14 mouse cellular contexts compared by ENCODE assay signal in genomic region chr4:120665144-120665700, GRCm38 (mm10). TPM values are rescaled to one million over a fixed set of nuclear protein-coding genes. Genes with fewer than 3 reads are reported as not detected.
DNase-seq lines count a peak whose midpoint lies in the region; ATAC-seq and TF ChIP-seq lines count a peak whose summit lies in the region.
"Had no signal": no experiment of that assay in that cellular context is flagged by ENCODE, and none has a peak within 500 bp of the region (broad histone marks: within the 10 kb centered on the region; RNA-seq: fewer than 3 reads in every experiment).

No protein-coding gene starts in this region.

- ATAC-seq in heart, embryonic 11.5 days (replicated peaks; ENCODE audit: insufficient number of reproducible peaks, low FRiP score, low TSS enrichment) = peak; percentile 47
- peak; percentile 74 for ATAC-seq in liver, embryonic 13.5 days (ENCODE audit: low read depth)
- ATAC-seq: Patski had no signal

- no peak for TF ChIP-seq RAD21 in CH12.LX (IDR thresholded peaks at IDR 0.05; ENCODE audit: low read depth, low read length)

- peaks cover 19% of the 10 kb centered on the region for H3K4me1 ChIP-seq in heart, embryonic 11.5 days (ENCODE audit: control insufficient read depth, insufficient read depth, low read length)
- peaks cover 7 to 33% of the 10 kb centered on the region in 2 experiments for H3K4me1 ChIP-seq in CH12.LX (ENCODE audit: control insufficient read depth in 1 of 2, insufficient read depth in 2 of 2)
- peaks cover 72% of the 10 kb centered on the region for H3K4me1 ChIP-seq in liver, embryonic 13.5 days (replicated peaks)

- TF ChIP-seq CTCF in CH12.LX (conservative IDR thresholded peaks at IDR 0.05 in 1 of 2, IDR thresholded peaks at IDR 0.05 in 1 of 2; ENCODE audit: low read depth in 2 of 2, low read length in 2 of 2) = no peak

- intact Hi-C loops in gastrocnemius, postnatal 36 days (cut with DNase I) = no loop called here

- DNase-seq in heart, adult 18-20 months = no peak
- DNase-seq in CH12.LX (ENCODE audit: extremely low read depth) (peak; percentile 49), R1 (ENCODE audit: low read depth, low spot score) (peak; percentile 89)
- peak; percentile 88 for DNase-seq in liver, embryonic 13.5 days
- DNase-seq in lung, postnatal 36 days = no peak
- DNase-seq in kidney, postnatal 36 days = no peak
- no peak for DNase-seq in gastrocnemius, postnatal 36 days
- DNase-seq: B cell, adult 2 months; layer of hippocampus, adult 9-11 months had no signal

- no peaks in the 10 kb centered on the region for H3K79me2 ChIP-seq in CH12.LX (replicated peaks; ENCODE audit: control insufficient read depth, extremely low read depth, insufficient read depth, poor library complexity, severe bottlenecking)

- 10% methylated on average over 4 of the region's 4 CpGs for WGBS in heart, embryonic 11.5 days (ENCODE audit: insufficient replicate concordance)
- WGBS in liver, embryonic 13.5 days (ENCODE audit: insufficient replicate concordance) = 4% methylated on average over 4 of the region's 4 CpGs

- H3K27me3 ChIP-seq in heart, embryonic 11.5 days (ENCODE audit: control insufficient read depth, insufficient read depth, low read length) = no peaks in the 10 kb centered on the region
- peaks cover 8% of the 10 kb centered on the region for H3K27me3 ChIP-seq in CH12.LX (replicated peaks)
- H3K27me3 ChIP-seq in liver, embryonic 13.5 days = no peaks in the 10 kb centered on the region

- H3K9me3 ChIP-seq in heart, embryonic 11.5 days (replicated peaks; ENCODE audit: control insufficient read depth, low read length) = no peaks in the 10 kb centered on the region
- peaks cover 4% of the 10 kb centered on the region for H3K9me3 ChIP-seq in CH12.LX (replicated peaks; ENCODE audit: low read length)
- no peaks in the 10 kb centered on the region for H3K9me3 ChIP-seq in liver, embryonic 13.5 days (replicated peaks)
- H3K9me3 ChIP-seq: kidney, embryonic 15.5 days; lung, embryonic 15.5 days; midbrain, embryonic 12.5 days had no signal

- TF ChIP-seq POLR2A in CH12.LX (IDR thresholded peaks at IDR 0.05; ENCODE audit: low read depth, low read length) = no peak

- in situ Hi-C loops in CH12.LX (cut with MboI; ENCODE audit: low pct_ligation_motif_present, low pct_unique_long_range_greater_than_20kb, low sequenced_read_pairs) = no loop called here

- H3K36me3 ChIP-seq in heart, embryonic 11.5 days (ENCODE audit: control insufficient read depth, insufficient read depth, low read length) = no peaks in the 10 kb centered on the region
- no peaks in the 10 kb centered on the region for H3K36me3 ChIP-seq in CH12.LX (replicated peaks in 1 of 2; ENCODE audit: control insufficient read depth in 1 of 2, insufficient read depth in 1 of 2, low read length in 1 of 2)
- H3K36me3 ChIP-seq in liver, embryonic 13.5 days = peaks cover 8% of the 10 kb centered on the region; the same call in 1 of the 2 replicates
- H3K36me3 ChIP-seq: kidney, embryonic 15.5 days; lung, embryonic 15.5 days; midbrain, embryonic 12.5 days had no signal

- dilution Hi-C loops in CH12.LX (cut with MboI; ENCODE audit: extremely low pct_ligation_motif_present, extremely low pct_unique_long_range_greater_than_20kb, low sequenced_read_pairs) = no loop called here

- H3K27ac ChIP-seq in heart, embryonic 11.5 days (ENCODE audit: low read depth, low read length) = peak overlapping the region; percentile 91
- no peak overlapping the region for H3K27ac ChIP-seq in CH12.LX (ENCODE audit: insufficient read depth, low read depth)
- peak overlapping the region; percentile 94 for H3K27ac ChIP-seq in liver, embryonic 13.5 days
- H3K27ac ChIP-seq: lung, embryonic 15.5 days; midbrain, embryonic 12.5 days had no signal

- no peak for TF ChIP-seq EP300 in CH12.LX (IDR thresholded peaks at IDR 0.05; ENCODE audit: low read length)

- peak overlapping the region; percentile 98 for H3K4me2 ChIP-seq in heart, embryonic 11.5 days
- H3K4me2 ChIP-seq in CH12.LX (ENCODE audit: insufficient read depth, low read depth, poor library complexity, severe bottlenecking) = no peak overlapping the region
- peak overlapping the region; percentile 91 for H3K4me2 ChIP-seq in liver, embryonic 13.5 days
- H3K4me2 ChIP-seq: midbrain, embryonic 12.5 days had no signal

- H3K4me3 ChIP-seq in heart, embryonic 11.5 days (ENCODE audit: low read depth, low read length) = no peak overlapping the region
- no peak overlapping the region for H3K4me3 ChIP-seq in CH12.LX (replicated peaks in 1 of 3; ENCODE audit: low read depth in 2 of 3, low read length in 2 of 3, poor library complexity in 1 of 3)
- peak overlapping the region; percentile 94 for H3K4me3 ChIP-seq in liver, embryonic 13.5 days (replicated peaks)
- H3K4me3 ChIP-seq: kidney, embryonic 15.5 days; lung, embryonic 15.5 days; midbrain, embryonic 12.5 days had no signal

- peak overlapping the region; percentile 62; the same call in 1 of the 2 replicates for H3K9ac ChIP-seq in heart, embryonic 11.5 days (ENCODE audit: low read depth, low read length)
- H3K9ac ChIP-seq in CH12.LX (ENCODE audit: insufficient read depth, low read depth) = no peak overlapping the region
- peak overlapping the region; percentile 69 for H3K9ac ChIP-seq in liver, embryonic 13.5 days
- H3K9ac ChIP-seq: kidney, embryonic 15.5 days; lung, embryonic 15.5 days; midbrain, embryonic 12.5 days had no signal

TF ChIP-seq in CH12.LX, 34 proteins besides CTCF, POLR2A, EP300 and RAD21:
- TF ChIP-seq CHD2 (IDR thresholded peaks at IDR 0.05; ENCODE audit: low read length) (no peak), ELF1 (IDR thresholded peaks at IDR 0.05; ENCODE audit: low read depth, low read length) (0 out of 2 replicates have a peak, but pooled peaks have one; percentile 23)

RNA-seq across cellular contexts. Expression of gene Cited4, which starts 1.1 kb away (rescaled TPM):
- polyA plus RNA-seq in heart, embryonic 11.5 days (2014; fragmentation: Nextera tagmentation; extraction: Ambion mirVana) = 37.5 and 44.9 TPM in 2 replicates
- 10 to 100 TPM; 35.6 to 51.5 TPM for total RNA-seq in heart, adult 18-20 months (2021)
- total RNA-seq in CH12.LX (2012; rRNA removed) = 0.08 and 0.25 TPM in 2 replicates
- total RNA-seq in CH12.LX (2014; rRNA removed) = 0.36 and 0.45 TPM in 2 replicates
- polyA plus RNA-seq in CH12.LX (2012; ENCODE audit: insufficient read length, low read depth) = not detected in 2 replicates
- polyA plus RNA-seq in liver, embryonic 13.5 days (2015; fragmentation: Nextera tagmentation; extraction: Ambion mirVana) = 124 and 128 TPM in 2 replicates
- 10 to 100 TPM; 15.0 to 39.3 TPM for total RNA-seq in gastrocnemius, postnatal 36 days (2021)

Comparison
In these comparisons a context has a peak if more than half of its experiments do, and no peak if none do; other contexts are left out.
1. DNase-seq: peak in CH12.LX (single experiment), R1 (single experiment) and liver, embryonic 13.5 days (single experiment); none in heart, adult 18-20 months (0 of 2), lung, postnatal 36 days (single experiment), kidney, postnatal 36 days (0 of 2) and gastrocnemius, postnatal 36 days (0 of 2).
2. RNA of gene Cited4, which starts 1.1 kb away (total RNA-seq): 35.6 to 51.5 TPM in heart, adult 18-20 months and 15.0 to 39.3 TPM in gastrocnemius, postnatal 36 days; 0.08 to 0.45 TPM in CH12.LX; every median in the first group is over 10 times any median in the second.